Mouse (Mus musculus) neural tube, embryonic 11.5 days (tissue): Measurements from ENCODE around the gene Tmx1. TPM values are rescaled to one million over a fixed set of nuclear protein-coding genes. Genes with fewer than 3 reads are reported as not detected.
A peak's percentile ranks its signal among the peaks of the same experiment; 100 is the strongest.

Experiments
- ATAC-seq: fragments of 200-750 bp; cut with Nextera tagmentation; 2 replicates; pipeline ENCODE4 v1.8.0; 2017; ENCODE audit warnings: moderate number of reproducible peaks, mild to moderate bottlenecking, moderate TSS enrichment, moderate library complexity; ENCODE audit not compliant: insufficient read depth, low FRiP score, low TSS enrichment
- DNase-seq: peaks from one replicate; pipeline ENCODE4 v3.0.0-alpha.2; 2015; ENCODE audit warnings: low spot score
- H3K27ac ChIP-seq: fragments of 300-500 bp; sonication (generic); 2 replicates; pipeline ENCODE4 v1.5.1; 2014; ENCODE audit warnings: low read depth, mild to moderate bottlenecking, low read length
- H3K27me3 ChIP-seq: fragments of 300-500 bp; sonication (generic); 2 replicates; pipeline ENCODE4 v1.6.1; 2014; ENCODE audit warnings: mild to moderate bottlenecking, low read length, mixed read lengths; ENCODE audit not compliant: control insufficient read depth, insufficient read depth
- H3K36me3 ChIP-seq: fragments of 300-500 bp; sonication (generic); 2 replicates; pipeline ENCODE4 v1.6.1; 2014; ENCODE audit warnings: mild to moderate bottlenecking, low read length, moderate library complexity, mixed read lengths; ENCODE audit not compliant: control insufficient read depth, insufficient read depth
- H3K4me1 ChIP-seq: fragments of 300-500 bp; sonication (generic); 2 replicates; pipeline ENCODE4 v1.6.1; 2014; ENCODE audit warnings: low read length, mixed read lengths; ENCODE audit not compliant: control insufficient read depth, insufficient read depth
- H3K4me2 ChIP-seq: fragments of 300-500 bp; sonication (generic); 2 replicates; pipeline ENCODE4 v1.6.1; 2014; ENCODE audit warnings: low read depth, mild to moderate bottlenecking, moderate library complexity
- H3K4me3 ChIP-seq: fragments of 300-500 bp; sonication (generic); 2 replicates; pipeline ENCODE4 v1.5.1; 2014; ENCODE audit warnings: low read depth, low read length
- H3K9ac ChIP-seq: fragments of 300-500 bp; sonication (generic); 2 replicates; pipeline ENCODE4 v1.6.1; 2014; ENCODE audit warnings: mild to moderate bottlenecking, low read length
- H3K9me3 ChIP-seq: fragments of 300-500 bp; sonication (generic); 2 replicates; pipeline ENCODE4 v1.6.1; 2016; ENCODE audit warnings: low read length; ENCODE audit not compliant: control insufficient read depth
- WGBS: fragments of 180-500 bp; shearing (Covaris S2); extraction: QIAGEN DNeasy Blood & Tissue Kit; methylation state at CpG from one replicate; pipeline ENCODE4 v1.1.7; 2014; 5-methylcytosine and 5-hydroxymethylcytosine counted together
- polyA plus RNA-seq: library from polyadenylated mRNA; unstranded; fragments of >200 nt; fragmentation: Nextera tagmentation; extraction: Ambion mirVana; gene quantifications from 2 replicates; pipeline ENCODE4 v1.2.1, GENCODE M21; 2014

Gene Tmx1
- polyA plus RNA-seq, 1 experiment from 2014 or later, result 127 TPM

GRCm38 (mm10) chr12:70475336-70475735 lies 22.4 kb downstream of the Tmx1 start:
- WGBS, result 83% methylated on average over 3 of the region's 3 CpGs
- no peak for ATAC-seq
- no peak for DNase-seq

GRCm38 (mm10) chr12:70476884-70477576 lies 24.1 kb downstream of the Tmx1 start:
- 80% methylated on average over 16 of the region's 16 CpGs for WGBS
- Histone ChIP-seq H3K36me3 (no peaks in the 10 kb centered on the region), H3K9me3 (no peaks in the 10 kb centered on the region), H3K9ac (no peak overlapping the region), H3K27me3 (no peaks in the 10 kb centered on the region), H3K4me3 (no peak overlapping the region), H3K27ac (no peak overlapping the region), H3K4me2 (no peak overlapping the region), H3K4me1 (no peaks in the 10 kb centered on the region)
- DNase-seq, result no peak
- ATAC-seq, result no peak

More at GRCm38 (mm10) chr12:70475336-70475735, 22.4 kb downstream of the Tmx1 start:
- H3K27ac ChIP-seq, result no peak overlapping the region
- no peaks in the 10 kb centered on the region for H3K36me3 ChIP-seq
- H3K4me1 ChIP-seq, result no peaks in the 10 kb centered on the region
- H3K4me2 ChIP-seq, result no peak overlapping the region
- H3K4me3 ChIP-seq, result no peak overlapping the region
- H3K27me3 ChIP-seq, result no peaks in the 10 kb centered on the region
- no peaks in the 10 kb centered on the region for H3K9me3 ChIP-seq
- no peak overlapping the region for H3K9ac ChIP-seq

GRCm38 (mm10) chr12:70477593-70478287 lies 24.8 kb downstream of the Tmx1 start:
- H3K9me3 ChIP-seq, result no peaks in the 10 kb centered on the region
- no peak overlapping the region for H3K4me3 ChIP-seq
- no peaks in the 10 kb centered on the region for H3K36me3 ChIP-seq
- H3K4me2 ChIP-seq, result no peak overlapping the region
- 83% methylated on average over 16 of the region's 16 CpGs for WGBS
- H3K4me1 ChIP-seq, result no peaks in the 10 kb centered on the region
- no peak overlapping the region for H3K27ac ChIP-seq
- no peak overlapping the region for H3K9ac ChIP-seq
- no peak for ATAC-seq
- peak; percentile 63 for DNase-seq
- H3K27me3 ChIP-seq, result no peaks in the 10 kb centered on the region

GRCm38 (mm10) chr12:70485956-70486355 lies 33.1 kb downstream of the Tmx1 start:
- ATAC-seq (no peak), DNase-seq (no peak)
- H3K4me1 ChIP-seq, result no peaks in the 10 kb centered on the region
- H3K9me3 ChIP-seq, result no peaks in the 10 kb centered on the region
- 94% methylated on average over 7 of the region's 7 CpGs for WGBS
- no peak overlapping the region for H3K4me3 ChIP-seq
- no peaks in the 10 kb centered on the region for H3K27me3 ChIP-seq
- H3K27ac ChIP-seq, result no peak overlapping the region
- H3K4me2 ChIP-seq, result no peak overlapping the region
- H3K36me3 ChIP-seq, result no peaks in the 10 kb centered on the region
- no peak overlapping the region for H3K9ac ChIP-seq

- Histone ChIP-seq H3K27me3 (no peaks in the 10 kb centered on the region), H3K9me3 (no peaks in the 10 kb centered on the region), H3K36me3 (no peaks in the 10 kb centered on the region), H3K4me2 (no peak overlapping the region), H3K4me1 (no peaks in the 10 kb centered on the region), H3K9ac (no peak overlapping the region), H3K4me3 (no peak overlapping the region), H3K27ac (no peak overlapping the region)
- 85% methylated on average over 6 of the region's 6 CpGs for WGBS
- no peak for ATAC-seq
- no peak for DNase-seq
Observed at GRCm38 (mm10) chr12:70486716-70487480, 34.0 kb downstream of the Tmx1 start.

GRCm38 (mm10) chr12:70492441-70492840 lies 39.5 kb downstream of the Tmx1 start:
- H3K36me3 ChIP-seq, result no peaks in the 10 kb centered on the region
- H3K4me3 ChIP-seq, result no peak overlapping the region
- H3K9ac ChIP-seq, result no peak overlapping the region
- H3K27ac ChIP-seq, result no peak overlapping the region
- ATAC-seq, result no peak
- H3K9me3 ChIP-seq, result no peaks in the 10 kb centered on the region
- 94% methylated on average over 10 of the region's 10 CpGs for WGBS
- H3K4me1 ChIP-seq, result 0 out of 2 replicates have a peak, but pooled peaks cover 4% of the 10 kb centered on the region
- no peak for DNase-seq
- H3K27me3 ChIP-seq, result no peaks in the 10 kb centered on the region
- H3K4me2 ChIP-seq, result no peak overlapping the region

- 59% methylated on average over 10 of the region's 10 CpGs for WGBS
- 0 out of 2 replicates have a peak, but pooled peaks cover 4% of the 10 kb centered on the region for H3K4me1 ChIP-seq
- no peak overlapping the region for H3K4me2 ChIP-seq
- DNase-seq (peak; percentile 50), ATAC-seq (0 out of 2 replicates have a peak, but pooled peaks have one; percentile 35)
- no peaks in the 10 kb centered on the region for H3K9me3 ChIP-seq
- H3K9ac ChIP-seq, result no peak overlapping the region
- no peaks in the 10 kb centered on the region for H3K36me3 ChIP-seq
- no peaks in the 10 kb centered on the region for H3K27me3 ChIP-seq
- H3K4me3 ChIP-seq, result no peak overlapping the region
- no peak overlapping the region for H3K27ac ChIP-seq
Observed at GRCm38 (mm10) chr12:70494494-70495281, 41.8 kb downstream of the Tmx1 start.

- Histone ChIP-seq H3K9ac (no peak overlapping the region), H3K4me2 (no peak overlapping the region), H3K36me3 (no peaks in the 10 kb centered on the region), H3K4me1 (0 out of 2 replicates have a peak, but pooled peaks cover 4% of the 10 kb centered on the region), H3K27me3 (no peaks in the 10 kb centered on the region), H3K9me3 (no peaks in the 10 kb centered on the region), H3K4me3 (no peak overlapping the region), H3K27ac (no peak overlapping the region)
- DNase-seq, result no peak
- 68% methylated on average over 4 of the region's 4 CpGs for WGBS
- ATAC-seq, result peak; percentile 16; the same call in 1 of the 2 replicates
Observed at GRCm38 (mm10) chr12:70495282-70495922, 42.5 kb downstream of the Tmx1 start.
